Mouse (Mus musculus): Measurements from ENCODE around the gene Tnrc6a. TPM values are rescaled to one million over a fixed set of nuclear protein-coding genes. Genes with fewer than 3 reads are reported as not detected.

Tnrc6a gene
- total and polyA plus RNA-seq, 3 experiments: 15.3 to 34.5 TPM; not detected in 1

- no peak overlapping the region for H3K27ac ChIP-seq (ENCODE audit: control insufficient read depth, low read depth, low read length)
- H3K79me2 ChIP-seq (ENCODE audit: control insufficient read depth, insufficient read depth, low read length, poor library complexity): no peaks in the 10 kb centered on the region
- TF ChIP-seq GABPA (IDR thresholded peaks at IDR 0.05; ENCODE audit: low read depth, low read length): no peak
- no peak for TF ChIP-seq ZKSCAN1 (IDR thresholded peaks at IDR 0.05; ENCODE audit: low read depth, low read length)
- no peak for TF ChIP-seq MAZ (IDR thresholded peaks at IDR 0.05; ENCODE audit: low read depth, low read length)
- H3K9ac ChIP-seq (ENCODE audit: control insufficient read depth, low read depth, low read length, poor library complexity, severe bottlenecking): no peak overlapping the region
- DNase-seq (ENCODE audit: low read depth, low spot score): no peak
- no peak overlapping the region for H3K4me3 ChIP-seq (ENCODE audit: control insufficient read depth in 1 of 2, insufficient read depth in 1 of 2, low read depth in 2 of 2, low read length in 2 of 2)
- no peaks in the 10 kb centered on the region for H3K36me3 ChIP-seq (ENCODE audit: control insufficient read depth in 1 of 2, insufficient read depth in 2 of 2, low read length in 2 of 2)
- H3K9me3 ChIP-seq (replicated peaks; ENCODE audit: insufficient read depth, low read length): no peaks in the 10 kb centered on the region
- no peaks in the 10 kb centered on the region for H3K4me1 ChIP-seq (ENCODE audit: control insufficient read depth in 1 of 2, insufficient read depth in 2 of 2, low read length in 2 of 2)
- H3K27me3 ChIP-seq (ENCODE audit: control insufficient read depth in 1 of 2, insufficient read depth in 2 of 2, low read length in 2 of 2): no peaks in the 10 kb centered on the region; a peak in 1 of 4 replicates
These were observed 96.9 kb downstream of the Tnrc6a start for GRCm38 (mm10) chr7:123220633-123220942.

GRCm38 (mm10) chr7:123224076-123224475 is 100.4 kb downstream of the Tnrc6a start:
- no peak for TF ChIP-seq MAZ (IDR thresholded peaks at IDR 0.05; ENCODE audit: low read depth, low read length)
- TF ChIP-seq MEF2A (IDR thresholded peaks at IDR 0.05; ENCODE audit: extremely low read depth, insufficient replicate concordance, low read depth, low read length, poor library complexity, severe bottlenecking): no peak
- no peak for TF ChIP-seq ZNF384 (IDR thresholded peaks at IDR 0.05; ENCODE audit: low read depth, low read length)
- TF ChIP-seq BHLHE40 (IDR thresholded peaks at IDR 0.05; ENCODE audit: borderline replicate concordance, low read depth, low read length): no peak
- no peak for TF ChIP-seq POLR2AphosphoS5 (IDR thresholded peaks at IDR 0.05; ENCODE audit: borderline replicate concordance, low read depth, low read length)
- no peak for TF ChIP-seq UBTF (IDR thresholded peaks at IDR 0.05; ENCODE audit: borderline replicate concordance, insufficient read depth, low read depth, low read length)
- TF ChIP-seq MYB (IDR thresholded peaks at IDR 0.05; ENCODE audit: low read depth, low read length): no peak
- TF ChIP-seq ZKSCAN1 (IDR thresholded peaks at IDR 0.05; ENCODE audit: low read depth, low read length): no peak
- Histone ChIP-seq H3K9me3 (replicated peaks; ENCODE audit: insufficient read depth, low read length) (no peaks in the 10 kb centered on the region), H3K4me3 (ENCODE audit: control insufficient read depth in 1 of 2, insufficient read depth in 1 of 2, low read depth in 2 of 2, low read length in 2 of 2) (no peak overlapping the region), H3K4me1 (ENCODE audit: control insufficient read depth in 1 of 2, insufficient read depth in 2 of 2, low read length in 2 of 2) (no peaks in the 10 kb centered on the region), H3K36me3 (ENCODE audit: control insufficient read depth in 1 of 2, insufficient read depth in 2 of 2, low read length in 2 of 2) (no peaks in the 10 kb centered on the region), H3K79me2 (ENCODE audit: control insufficient read depth, insufficient read depth, low read length, poor library complexity) (no peaks in the 10 kb centered on the region), H3K27me3 (ENCODE audit: control insufficient read depth in 1 of 2, insufficient read depth in 2 of 2, low read length in 2 of 2) (no peaks in the 10 kb centered on the region; a peak in 2 of 4 replicates), H3K27ac (ENCODE audit: control insufficient read depth, low read depth, low read length) (no peak overlapping the region), H3K9ac (ENCODE audit: control insufficient read depth, low read depth, low read length, poor library complexity, severe bottlenecking) (no peak overlapping the region)
- DNase-seq (ENCODE audit: low read depth, low spot score): no peak

- H3K79me2 ChIP-seq (ENCODE audit: control insufficient read depth, insufficient read depth, low read length, poor library complexity): no peaks in the 10 kb centered on the region
- DNase-seq (ENCODE audit: low read depth, low spot score): no peak
- H3K4me3 ChIP-seq (ENCODE audit: control insufficient read depth in 1 of 2, insufficient read depth in 1 of 2, low read depth in 2 of 2, low read length in 2 of 2): no peak overlapping the region
- no peaks in the 10 kb centered on the region; a peak in 2 of 4 replicates for H3K27me3 ChIP-seq (ENCODE audit: control insufficient read depth in 1 of 2, insufficient read depth in 2 of 2, low read length in 2 of 2)
- H3K27ac ChIP-seq (ENCODE audit: control insufficient read depth, low read depth, low read length): no peak overlapping the region
- H3K9ac ChIP-seq (ENCODE audit: control insufficient read depth, low read depth, low read length, poor library complexity, severe bottlenecking): no peak overlapping the region
- no peaks in the 10 kb centered on the region for H3K36me3 ChIP-seq (ENCODE audit: control insufficient read depth in 1 of 2, insufficient read depth in 2 of 2, low read length in 2 of 2)
- no peaks in the 10 kb centered on the region for H3K4me1 ChIP-seq (ENCODE audit: control insufficient read depth in 1 of 2, insufficient read depth in 2 of 2, low read length in 2 of 2)
- TF ChIP-seq GABPA (IDR thresholded peaks at IDR 0.05; ENCODE audit: low read depth, low read length): no peak
- no peak for TF ChIP-seq ZC3H11A (IDR thresholded peaks at IDR 0.05; ENCODE audit: low read depth, low read length)
- TF ChIP-seq SIN3A (IDR thresholded peaks at IDR 0.05; ENCODE audit: low read length): no peak
- TF ChIP-seq SMC3 (IDR thresholded peaks at IDR 0.05; ENCODE audit: low read depth, low read length): no peak
- no peak for TF ChIP-seq ZKSCAN1 (IDR thresholded peaks at IDR 0.05; ENCODE audit: low read depth, low read length)
- no peak for TF ChIP-seq RCOR1 (IDR thresholded peaks at IDR 0.05; ENCODE audit: low read depth, low read length)
- TF ChIP-seq UBTF (IDR thresholded peaks at IDR 0.05; ENCODE audit: borderline replicate concordance, insufficient read depth, low read depth, low read length): no peak
- no peak for TF ChIP-seq MAX (IDR thresholded peaks at IDR 0.05; ENCODE audit: low read length)
- TF ChIP-seq BHLHE40 (IDR thresholded peaks at IDR 0.05; ENCODE audit: borderline replicate concordance, low read depth, low read length): no peak
- no peak for TF ChIP-seq ZNF384 (IDR thresholded peaks at IDR 0.05; ENCODE audit: low read depth, low read length)
- TF ChIP-seq MAZ (IDR thresholded peaks at IDR 0.05; ENCODE audit: low read depth, low read length): no peak
- TF ChIP-seq KAT2A (conservative IDR thresholded peaks at IDR 0.05; ENCODE audit: low read depth, low read length): no peak
- TF ChIP-seq RAD21 (IDR thresholded peaks at IDR 0.05; ENCODE audit: low read depth, low read length): no peak
- no peak for TF ChIP-seq ZMIZ1 (IDR thresholded peaks at IDR 0.05; ENCODE audit: low read depth, low read length)
- no peak for TF ChIP-seq TCF12 (IDR thresholded peaks at IDR 0.05; ENCODE audit: low read depth, low read length)
- no peak for TF ChIP-seq TBP (IDR thresholded peaks at IDR 0.05; ENCODE audit: low read depth, low read length)
- no peak for TF ChIP-seq ELF1 (IDR thresholded peaks at IDR 0.05; ENCODE audit: low read depth, low read length)
- TF ChIP-seq CHD1 (IDR thresholded peaks at IDR 0.05; ENCODE audit: low read depth, low read length): no peak
- TF ChIP-seq POLR2A (IDR thresholded peaks at IDR 0.05; ENCODE audit: control insufficient read depth in 1 of 2, insufficient read depth in 1 of 2, low read depth in 1 of 2, low read length in 2 of 2, poor library complexity in 1 of 2): no peak
- no peaks in the 10 kb centered on the region for H3K9me3 ChIP-seq (replicated peaks; ENCODE audit: insufficient read depth, low read length)
These were observed 101.5 kb downstream of the Tnrc6a start for GRCm38 (mm10) chr7:123225159-123225558.

Data from MEL (cell line).